Mouse (Mus musculus): ENCODE data around the gene Dusp14. TPM values are rescaled to one million over a fixed set of nuclear protein-coding genes. Genes with fewer than 3 reads are reported as not detected.

Gene Dusp14
- polyA plus RNA-seq (2014; fragmentation: Illumina TruSeq; extraction: RNeasy Lipid Tissue Mini Kit (QIAGEN cat#74804); ENCODE audit: low read depth, low replicate concordance): not detected

GRCm38 (mm10) chr11:84069034-84069370 lies at the start of gene Dusp14:
Dusp14 (minus strand) TSS chr11:84069261.

Other genes starting within 250 kb of the Dusp14 start
- 8.5 TPM for gene Hnf1b, start 219.2 kb downstream of the Dusp14 start, polyA plus RNA-seq (2014; fragmentation: Illumina TruSeq; extraction: RNeasy Lipid Tissue Mini Kit (QIAGEN cat#74804); ENCODE audit: low read depth, low replicate concordance)
- gene Ddx52, start 127.2 kb downstream of the Dusp14 start, polyA plus RNA-seq (2014; fragmentation: Illumina TruSeq; extraction: RNeasy Lipid Tissue Mini Kit (QIAGEN cat#74804); ENCODE audit: low read depth, low replicate concordance): 27.0 TPM
- 7.0 TPM for gene Synrg, start 104.8 kb downstream of the Dusp14 start, polyA plus RNA-seq (2014; fragmentation: Illumina TruSeq; extraction: RNeasy Lipid Tissue Mini Kit (QIAGEN cat#74804); ENCODE audit: low read depth, low replicate concordance)
- gene Tada2a, start 60.3 kb upstream of the Dusp14 start, polyA plus RNA-seq (2014; fragmentation: Illumina TruSeq; extraction: RNeasy Lipid Tissue Mini Kit (QIAGEN cat#74804); ENCODE audit: low read depth, low replicate concordance): 5.0 TPM
- gene Acaca, start 60.4 kb upstream of the Dusp14 start, polyA plus RNA-seq (2014; fragmentation: Illumina TruSeq; extraction: RNeasy Lipid Tissue Mini Kit (QIAGEN cat#74804); ENCODE audit: low read depth, low replicate concordance): 14.2 TPM
- gene Gm11437, start 98.2 kb upstream of the Dusp14 start, polyA plus RNA-seq (2014; fragmentation: Illumina TruSeq; extraction: RNeasy Lipid Tissue Mini Kit (QIAGEN cat#74804); ENCODE audit: low read depth, low replicate concordance): 18.3 TPM

All from liver, adult 10 weeks (tissue).